Mouse (Mus musculus): Measurements from ENCODE around the gene Id1. TPM values are rescaled to one million over a fixed set of nuclear protein-coding genes. Genes with fewer than 3 reads are reported as not detected.

The Id1 gene
- polyA plus RNA-seq (2014; fragmentation: Nextera tagmentation; extraction: Ambion mirVana), result 29.2 and 32.8 TPM in 2 replicates

- Histone ChIP-seq H3K4me1 (ENCODE audit: control insufficient read depth, insufficient read depth, low read length) (peaks cover 33% of the 10 kb centered on the region), H3K4me3 (ENCODE audit: low read depth, low read length) (peak within 1 kb of the TSS; percentile 48), H3K27me3 (replicated peaks; ENCODE audit: control insufficient read depth, insufficient read depth, low read length) (peaks cover 11% of the 10 kb centered on the region), H3K4me2 (ENCODE audit: low read length) (peak within 1 kb of the TSS; percentile 92), H3K36me3 (ENCODE audit: control insufficient read depth, insufficient read depth, low read length) (no peaks in the 10 kb centered on the region), H3K27ac (ENCODE audit: low read depth, low read length) (peak within 1 kb of the TSS; percentile 79), H3K9ac (ENCODE audit: low read length) (peak within 1 kb of the TSS; percentile 75), H3K9me3 (replicated peaks; ENCODE audit: control insufficient read depth, low read length) (no peaks in the 10 kb centered on the region)
- 0% methylated on average over 28 of the region's 28 CpGs for WGBS
- ATAC-seq, result peak; percentile 60
- DNase-seq (ENCODE audit: low spot score), result peak; percentile 89
These were observed at the start of gene Id1 for GRCm38 (mm10) chr2:152736090-152736601. Gene Id1, plus strand, starts transcription at chr2:152736251.

DNA sequence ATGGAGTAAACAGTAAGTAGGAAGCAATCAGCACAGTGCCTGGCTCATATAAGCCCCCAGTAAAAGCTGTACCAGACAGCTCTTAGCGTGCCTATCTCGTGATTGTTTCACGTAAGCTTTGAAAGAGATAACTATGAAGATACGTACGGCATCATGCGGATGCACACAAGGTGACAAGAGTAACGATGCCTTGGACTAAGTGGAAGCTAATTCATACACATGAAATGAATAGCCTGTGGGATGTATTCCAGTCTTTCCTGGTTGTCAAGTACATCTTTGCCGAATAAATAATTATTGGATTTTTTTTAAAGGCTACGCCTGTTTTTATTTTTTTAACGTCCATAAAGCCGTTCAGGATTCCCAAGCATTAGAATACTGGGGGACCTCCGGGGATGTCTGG lies 49.7 kb upstream of the Id1 start:
- WGBS, result 57% methylated on average over 12 of the region's 12 CpGs
- peaks cover 97% of the 10 kb centered on the region for H3K36me3 ChIP-seq (ENCODE audit: control insufficient read depth, insufficient read depth, low read length)
- ATAC-seq (peak; percentile 33), DNase-seq (ENCODE audit: low spot score) (no peak)
- H3K27me3 ChIP-seq (replicated peaks; ENCODE audit: control insufficient read depth, insufficient read depth, low read length), result no peaks in the 10 kb centered on the region
- no peaks in the 10 kb centered on the region for H3K9me3 ChIP-seq (replicated peaks; ENCODE audit: control insufficient read depth, low read length)
- peak overlapping the region; percentile 11; the same call in 1 of the 2 replicates for H3K4me3 ChIP-seq (ENCODE audit: low read depth, low read length)
- peak overlapping the region; percentile 58; the same call in 1 of the 2 replicates for H3K27ac ChIP-seq (ENCODE audit: low read depth, low read length)
- peak overlapping the region; percentile 42 for H3K4me2 ChIP-seq (ENCODE audit: low read length)
- H3K9ac ChIP-seq (ENCODE audit: low read length), result peak overlapping the region; percentile 40; the same call in 1 of the 2 replicates
- peaks cover 4% of the 10 kb centered on the region; the same call in 1 of the 2 replicates for H3K4me1 ChIP-seq (ENCODE audit: control insufficient read depth, insufficient read depth, low read length)

- Histone ChIP-seq H3K27me3 (replicated peaks; ENCODE audit: control insufficient read depth, insufficient read depth, low read length) (no peaks in the 10 kb centered on the region), H3K27ac (ENCODE audit: low read depth, low read length) (peak within 1 kb of the TSS; percentile 58; the same call in 1 of the 2 replicates), H3K9me3 (replicated peaks; ENCODE audit: control insufficient read depth, low read length) (no peaks in the 10 kb centered on the region), H3K4me3 (ENCODE audit: low read depth, low read length) (peak within 1 kb of the TSS; percentile 41), H3K4me2 (ENCODE audit: low read length) (peak within 1 kb of the TSS; percentile 59), H3K36me3 (ENCODE audit: control insufficient read depth, insufficient read depth, low read length) (peaks cover 96% of the 10 kb centered on the region), H3K4me1 (ENCODE audit: control insufficient read depth, insufficient read depth, low read length) (peaks cover 4% of the 10 kb centered on the region; the same call in 1 of the 2 replicates), H3K9ac (ENCODE audit: low read length) (peak within 1 kb of the TSS; percentile 55; the same call in 1 of the 2 replicates)
- 49% methylated on average over 45 of the region's 45 CpGs for WGBS
- peak; percentile 98 for DNase-seq (ENCODE audit: low spot score)
- ATAC-seq, result peak; percentile 97
These were observed 49.2 kb upstream of the Id1 start, which contains the start of gene Mcts2 for GRCm38 (mm10) chr2:152686806-152687267. Gene Mcts2, plus strand, starts transcription at chr2:152687035.

GRCm38 (mm10) chr2:152691564-152692217 lies 44.4 kb upstream of the Id1 start:
- Histone ChIP-seq H3K9me3 (replicated peaks; ENCODE audit: control insufficient read depth, low read length) (no peaks in the 10 kb centered on the region), H3K4me1 (ENCODE audit: control insufficient read depth, insufficient read depth, low read length) (peaks cover 4% of the 10 kb centered on the region; the same call in 1 of the 2 replicates), H3K27ac (ENCODE audit: low read depth, low read length) (0 out of 2 replicates have a peak overlapping the region, but pooled peaks have one; percentile 21), H3K36me3 (ENCODE audit: control insufficient read depth, insufficient read depth, low read length) (peaks cover 76% of the 10 kb centered on the region), H3K4me3 (ENCODE audit: low read depth, low read length) (no peak overlapping the region), H3K4me2 (ENCODE audit: low read length) (no peak overlapping the region), H3K9ac (ENCODE audit: low read length) (no peak overlapping the region), H3K27me3 (replicated peaks; ENCODE audit: control insufficient read depth, insufficient read depth, low read length) (no peaks in the 10 kb centered on the region)
- WGBS, result 82% methylated on average over 7 of the region's 7 CpGs
- DNase-seq (ENCODE audit: low spot score) (no peak), ATAC-seq (no peak)

DNA sequence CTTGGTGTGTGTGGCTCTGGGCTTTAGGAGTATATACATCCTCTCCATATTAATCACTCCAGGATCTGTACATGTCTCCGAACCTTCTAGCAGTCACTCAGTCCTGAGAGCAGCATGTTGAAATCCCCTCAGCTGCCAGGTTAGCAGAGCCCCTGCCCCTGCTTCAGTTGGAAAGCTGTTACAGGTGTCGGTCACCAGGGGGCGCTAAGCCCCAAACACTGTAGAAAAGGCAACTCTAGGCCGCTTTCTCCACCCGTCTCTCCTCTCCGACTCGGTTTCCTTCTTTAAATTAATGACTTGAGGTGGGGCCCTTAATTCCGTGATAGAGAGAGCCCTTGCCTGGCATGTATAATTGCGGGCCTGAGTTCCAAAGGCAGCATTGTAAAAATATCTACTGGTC lies 42.8 kb upstream of the Id1 start:
- H3K4me3 ChIP-seq (ENCODE audit: low read depth, low read length), result no peak overlapping the region
- ATAC-seq (peak; percentile 64), DNase-seq (ENCODE audit: low spot score) (peak; percentile 87)
- H3K4me2 ChIP-seq (ENCODE audit: low read length), result peak overlapping the region; percentile 39
- H3K4me1 ChIP-seq (ENCODE audit: control insufficient read depth, insufficient read depth, low read length), result no peaks in the 10 kb centered on the region
- no peaks in the 10 kb centered on the region for H3K27me3 ChIP-seq (replicated peaks; ENCODE audit: control insufficient read depth, insufficient read depth, low read length)
- 16% methylated on average over 9 of the region's 9 CpGs for WGBS
- no peak overlapping the region for H3K27ac ChIP-seq (ENCODE audit: low read depth, low read length)
- H3K9me3 ChIP-seq (replicated peaks; ENCODE audit: control insufficient read depth, low read length), result no peaks in the 10 kb centered on the region
- peaks cover 74% of the 10 kb centered on the region for H3K36me3 ChIP-seq (ENCODE audit: control insufficient read depth, insufficient read depth, low read length)
- H3K9ac ChIP-seq (ENCODE audit: low read length), result peak overlapping the region; percentile 40; the same call in 1 of the 2 replicates

DNA sequence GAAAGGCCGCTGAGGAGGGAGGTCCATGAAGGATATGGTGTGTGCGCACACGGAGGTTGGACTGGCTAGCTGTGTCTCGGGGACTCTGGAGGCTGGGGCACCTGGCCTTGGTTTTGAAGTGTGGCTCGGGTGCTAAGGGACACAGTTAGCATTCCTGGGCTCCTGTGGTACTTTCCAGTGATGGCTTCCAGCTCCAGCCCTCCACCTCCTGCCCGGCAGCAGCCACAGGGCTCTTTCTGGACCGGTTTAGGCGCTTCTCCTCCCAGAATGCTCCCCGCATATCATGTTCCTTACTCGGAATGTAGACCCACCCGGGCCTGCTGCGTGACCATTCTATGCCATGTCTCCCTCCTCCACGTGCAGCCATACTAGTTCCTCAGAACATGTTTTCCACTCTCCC lies 42.3 kb upstream of the Id1 start:
- Histone ChIP-seq H3K27me3 (replicated peaks; ENCODE audit: control insufficient read depth, insufficient read depth, low read length) (no peaks in the 10 kb centered on the region), H3K4me1 (ENCODE audit: control insufficient read depth, insufficient read depth, low read length) (no peaks in the 10 kb centered on the region), H3K36me3 (ENCODE audit: control insufficient read depth, insufficient read depth, low read length) (peaks cover 74% of the 10 kb centered on the region), H3K4me2 (ENCODE audit: low read length) (peak overlapping the region; percentile 39), H3K9me3 (replicated peaks; ENCODE audit: control insufficient read depth, low read length) (no peaks in the 10 kb centered on the region), H3K4me3 (ENCODE audit: low read depth, low read length) (no peak overlapping the region), H3K27ac (ENCODE audit: low read depth, low read length) (no peak overlapping the region), H3K9ac (ENCODE audit: low read length) (peak overlapping the region; percentile 40; the same call in 1 of the 2 replicates)
- WGBS, result 89% methylated on average over 13 of the region's 13 CpGs
- ATAC-seq (no peak), DNase-seq (ENCODE audit: low spot score) (no peak)

DNA sequence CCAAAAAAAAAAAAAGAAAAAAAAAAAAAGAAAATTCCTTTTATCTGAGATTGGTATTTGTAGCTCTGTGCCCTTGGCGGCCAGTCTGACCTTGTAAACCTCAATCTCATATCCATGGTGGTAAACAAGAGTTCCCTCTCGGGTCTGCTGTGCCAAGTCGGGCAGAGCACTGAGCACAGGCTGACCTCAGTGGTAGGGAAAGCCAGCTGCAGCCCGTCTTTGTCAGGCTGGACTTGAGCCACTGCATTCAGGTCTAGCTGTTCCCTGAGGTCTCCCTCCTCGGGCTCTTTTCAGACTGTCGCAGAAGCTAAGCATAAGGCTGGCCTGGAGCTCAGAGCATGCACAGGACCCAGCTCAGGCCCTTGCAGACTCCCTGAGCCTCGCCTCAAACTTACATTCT lies 41.3 kb upstream of the Id1 start:
- H3K36me3 ChIP-seq (ENCODE audit: control insufficient read depth, insufficient read depth, low read length), result peaks cover 73% of the 10 kb centered on the region
- WGBS, result 88% methylated on average over 7 of the region's 7 CpGs
- 0 out of 2 replicates have a peak overlapping the region, but pooled peaks have one; percentile 13 for H3K9ac ChIP-seq (ENCODE audit: low read length)
- H3K4me1 ChIP-seq (ENCODE audit: control insufficient read depth, insufficient read depth, low read length), result no peaks in the 10 kb centered on the region
- ATAC-seq (no peak), DNase-seq (ENCODE audit: low spot score) (no peak)
- H3K4me2 ChIP-seq (ENCODE audit: low read length), result no peak overlapping the region
- no peak overlapping the region for H3K27ac ChIP-seq (ENCODE audit: low read depth, low read length)
- H3K9me3 ChIP-seq (replicated peaks; ENCODE audit: control insufficient read depth, low read length), result no peaks in the 10 kb centered on the region
- no peak overlapping the region for H3K4me3 ChIP-seq (ENCODE audit: low read depth, low read length)
- no peaks in the 10 kb centered on the region for H3K27me3 ChIP-seq (replicated peaks; ENCODE audit: control insufficient read depth, insufficient read depth, low read length)

- H3K4me2 ChIP-seq (ENCODE audit: low read length), result no peak overlapping the region
- no peaks in the 10 kb centered on the region for H3K27me3 ChIP-seq (replicated peaks; ENCODE audit: control insufficient read depth, insufficient read depth, low read length)
- H3K9ac ChIP-seq (ENCODE audit: low read length), result peak overlapping the region; percentile 60
- H3K4me1 ChIP-seq (ENCODE audit: control insufficient read depth, insufficient read depth, low read length), result no peaks in the 10 kb centered on the region
- H3K36me3 ChIP-seq (ENCODE audit: control insufficient read depth, insufficient read depth, low read length), result peaks cover 74% of the 10 kb centered on the region
- no peak overlapping the region for H3K27ac ChIP-seq (ENCODE audit: low read depth, low read length)
- H3K9me3 ChIP-seq (replicated peaks; ENCODE audit: control insufficient read depth, low read length), result no peaks in the 10 kb centered on the region
- ATAC-seq (no peak), DNase-seq (ENCODE audit: low spot score) (no peak)
- 69% methylated on average over 10 of the region's 10 CpGs for WGBS
- H3K4me3 ChIP-seq (ENCODE audit: low read depth, low read length), result no peak overlapping the region
These were observed 40.0 kb upstream of the Id1 start for GRCm38 (mm10) chr2:152696016-152696415.
